Mouse (Mus musculus) MEL (cell line): ENCODE measurements around the gene Stx18. TPM values are rescaled to one million over a fixed set of nuclear protein-coding genes. Genes with fewer than 3 reads are reported as not detected.
A peak's percentile ranks its signal among the peaks of the same experiment; 100 is the strongest.

Experiments
- DNase-seq: peaks from one replicate; pipeline ENCODE4 v3.0.0; 2011; ENCODE audit warnings: low read depth, low spot score
- H3K27ac ChIP-seq: 2 replicates; pipeline ENCODE4 v1.5.1; 2012; ENCODE audit warnings: low read depth, mild to moderate bottlenecking, control low read depth, low read length, moderate library complexity; ENCODE audit not compliant: control insufficient read depth
- H3K27me3 ChIP-seq, 2 experiments: fragments of 150-350 bp in 1 of 2; sonication (generic) in 1 of 2; 2 replicates each; pipeline ENCODE4 v1.6.1; 2012; ENCODE audit warnings: low read length in 2 of 2, mild to moderate bottlenecking in 2 of 2, improper control_type of control experiment in 1 of 2, moderate library complexity in 1 of 2; ENCODE audit not compliant: insufficient read depth in 2 of 2, control insufficient read depth in 1 of 2
- H3K36me3 ChIP-seq, 2 experiments: 2 replicates each; pipeline ENCODE4 v1.6.1; 2012 to 2014; ENCODE audit warnings: low read length in 2 of 2, improper control_type of control experiment in 1 of 2, inconsistent platforms in 1 of 2, mild to moderate bottlenecking in 1 of 2; ENCODE audit not compliant: insufficient read depth in 2 of 2, control insufficient read depth in 1 of 2
- H3K4me1 ChIP-seq, 2 experiments: fragments of 150-350 bp in 1 of 2; sonication (generic) in 1 of 2; 2 replicates each; pipeline ENCODE4 v1.6.1; 2012; ENCODE audit warnings: low read length in 2 of 2, improper control_type of control experiment in 1 of 2, mild to moderate bottlenecking in 1 of 2; ENCODE audit not compliant: insufficient read depth in 2 of 2, control insufficient read depth in 1 of 2
- H3K4me3 ChIP-seq, 2 experiments: fragments of 150-350 bp in 1 of 2; sonication (generic) in 1 of 2; 2 replicates each; pipeline ENCODE4 v1.5.1; 2012; ENCODE audit warnings: low read depth in 2 of 2, low read length in 2 of 2, mild to moderate bottlenecking in 2 of 2, moderate library complexity in 2 of 2, control low read depth in 1 of 2, improper control_type of control experiment in 1 of 2; ENCODE audit not compliant: control insufficient read depth in 1 of 2, insufficient read depth in 1 of 2
- H3K79me2 ChIP-seq: 2 replicates; pipeline ENCODE4 v1.6.1; 2012; ENCODE audit warnings: mild to moderate bottlenecking, low read length, moderate library complexity; ENCODE audit not compliant: control insufficient read depth, poor library complexity, insufficient read depth
- H3K9ac ChIP-seq: 2 replicates; pipeline ENCODE4 v1.6.1; 2012; ENCODE audit warnings: low read depth, mild to moderate bottlenecking, control low read depth, low read length, moderate library complexity; ENCODE audit not compliant: control insufficient read depth, poor library complexity, severe bottlenecking
- H3K9me3 ChIP-seq: fragments of 150-350 bp; sonication (generic); replicated peaks from 2 replicates; pipeline ENCODE4 v1.6.1; 2012; ENCODE audit warnings: mild to moderate bottlenecking, low read length, improper control_type of control experiment, moderate library complexity; ENCODE audit not compliant: insufficient read depth
- BHLHE40 ChIP-seq: IDR thresholded peaks from 2 replicates; pipeline ENCODE4 v1.6.1; 2012; ENCODE audit warnings: low read depth, mild to moderate bottlenecking, inconsistent platforms, low read length, improper control_type of control experiment, borderline replicate concordance
- CHD1 ChIP-seq: IDR thresholded peaks from 2 replicates; pipeline ENCODE4 v1.6.1; 2012; ENCODE audit warnings: low read depth, mild to moderate bottlenecking, inconsistent platforms, low read length, improper control_type of control experiment
- CHD2 ChIP-seq: IDR thresholded peaks from 2 replicates; pipeline ENCODE4 v1.6.1; 2011; ENCODE audit warnings: low read length, improper control_type of control experiment
- CTCF ChIP-seq, 3 experiments: IDR thresholded peaks in 2 of 3; conservative IDR thresholded peaks in 1 of 3; 2 replicates each; pipeline ENCODE4 v1.5.1; 2011 to 2012; ENCODE audit warnings: low read length in 3 of 3, low read depth in 2 of 3, mild to moderate bottlenecking in 2 of 3, improper control_type of control experiment in 1 of 3, inconsistent platforms in 1 of 3, mixed read lengths in 1 of 3, moderate library complexity in 1 of 3; ENCODE audit not compliant: control insufficient read depth in 1 of 3, insufficient read depth in 1 of 3, poor library complexity in 1 of 3, severe bottlenecking in 1 of 3
- E2F4 ChIP-seq: IDR thresholded peaks from 2 replicates; pipeline ENCODE4 v1.6.1; 2011; ENCODE audit warnings: low read depth, low read length, improper control_type of control experiment, borderline replicate concordance
- ELF1 ChIP-seq: IDR thresholded peaks from 2 replicates; pipeline ENCODE4 v1.6.1; 2014; ENCODE audit warnings: low read depth, mild to moderate bottlenecking, inconsistent platforms, low read length, improper control_type of control experiment, moderate library complexity
- EP300 ChIP-seq, 2 experiments: IDR thresholded peaks; 2 replicates each; pipeline ENCODE4 v1.6.1; 2011; ENCODE audit warnings: improper control_type of control experiment in 2 of 2, low read length in 2 of 2, low read depth in 1 of 2, mild to moderate bottlenecking in 1 of 2
- ETS1 ChIP-seq: IDR thresholded peaks from 2 replicates; pipeline ENCODE4 v1.6.1; 2012; ENCODE audit warnings: low read depth, mild to moderate bottlenecking, inconsistent platforms, low read length, improper control_type of control experiment, moderate library complexity
- GABPA ChIP-seq: IDR thresholded peaks from 2 replicates; pipeline ENCODE4 v1.6.1; 2012; ENCODE audit warnings: low read depth, mild to moderate bottlenecking, inconsistent platforms, low read length, improper control_type of control experiment, moderate library complexity
- GATA1 ChIP-seq: IDR thresholded peaks from 2 replicates; pipeline ENCODE4 v1.6.1; 2011; ENCODE audit warnings: low read depth, low read length, improper control_type of control experiment
- HCFC1 ChIP-seq: IDR thresholded peaks from 2 replicates; pipeline ENCODE4 v1.6.1; 2012; ENCODE audit warnings: low read depth, mild to moderate bottlenecking, inconsistent platforms, low read length, improper control_type of control experiment, moderate library complexity
- JUND ChIP-seq: IDR thresholded peaks from 2 replicates; pipeline ENCODE4 v1.6.1; 2011; ENCODE audit warnings: low read depth, mild to moderate bottlenecking, improper control_type of control experiment, low read length
- KAT2A ChIP-seq: conservative IDR thresholded peaks from 2 replicates; pipeline ENCODE4 v1.6.1; 2012; ENCODE audit warnings: low read depth, low read length, improper control_type of control experiment, inconsistent platforms
- MAX ChIP-seq: IDR thresholded peaks from 2 replicates; pipeline ENCODE4 v1.6.1; 2011; ENCODE audit warnings: low read length, improper control_type of control experiment
- MAZ ChIP-seq: IDR thresholded peaks from 2 replicates; pipeline ENCODE4 v1.6.1; 2012; ENCODE audit warnings: low read depth, mild to moderate bottlenecking, inconsistent platforms, low read length, improper control_type of control experiment
- MEF2A ChIP-seq: IDR thresholded peaks from 2 replicates; pipeline ENCODE4 v1.6.1; 2014; ENCODE audit warnings: low read depth, mild to moderate bottlenecking, inconsistent platforms, low read length, improper control_type of control experiment; ENCODE audit not compliant: poor library complexity, insufficient replicate concordance, severe bottlenecking; ENCODE audit errors: extremely low read depth
- MXI1 ChIP-seq: IDR thresholded peaks from 2 replicates; pipeline ENCODE4 v1.6.1; 2011; ENCODE audit warnings: mild to moderate bottlenecking, low read depth, low read length, improper control_type of control experiment
- MYB ChIP-seq: IDR thresholded peaks from 2 replicates; pipeline ENCODE4 v1.6.1; 2011; ENCODE audit warnings: mild to moderate bottlenecking, low read depth, low read length, improper control_type of control experiment
- MYC ChIP-seq: IDR thresholded peaks from 2 replicates; pipeline ENCODE4 v1.6.1; 2011; ENCODE audit warnings: low read depth, mild to moderate bottlenecking, low read length, improper control_type of control experiment, moderate library complexity
- NELFE ChIP-seq: IDR thresholded peaks from 2 replicates; pipeline ENCODE4 v1.6.1; 2011; ENCODE audit warnings: low read depth, low read length, improper control_type of control experiment
- NRF1 ChIP-seq: IDR thresholded peaks from 2 replicates; pipeline ENCODE4 v1.6.1; 2014; ENCODE audit warnings: low read depth, mild to moderate bottlenecking, inconsistent platforms, low read length, improper control_type of control experiment, moderate library complexity; ENCODE audit not compliant: poor library complexity, insufficient read depth, severe bottlenecking
- POLR2A ChIP-seq, 2 experiments: IDR thresholded peaks; 2 replicates each; pipeline ENCODE4 v1.6.1; 2011 to 2012; ENCODE audit warnings: low read length in 2 of 2, mild to moderate bottlenecking in 2 of 2, control low read depth in 1 of 2, improper control_type of control experiment in 1 of 2, low read depth in 1 of 2, moderate library complexity in 1 of 2; ENCODE audit not compliant: control insufficient read depth in 1 of 2, insufficient read depth in 1 of 2, poor library complexity in 1 of 2
- POLR2AphosphoS2 ChIP-seq: IDR thresholded peaks from 2 replicates; pipeline ENCODE4 v1.6.1; 2011; ENCODE audit warnings: low read length, improper control_type of control experiment
- POLR2AphosphoS5 ChIP-seq: IDR thresholded peaks from 2 replicates; pipeline ENCODE4 v1.6.1; 2012; ENCODE audit warnings: low read depth, borderline replicate concordance, mild to moderate bottlenecking, inconsistent platforms, low read length, moderate library complexity, mixed read lengths
- RAD21 ChIP-seq: IDR thresholded peaks from 2 replicates; pipeline ENCODE4 v1.6.1; 2011; ENCODE audit warnings: mild to moderate bottlenecking, low read depth, low read length, improper control_type of control experiment
- RCOR1 ChIP-seq: IDR thresholded peaks from 2 replicates; pipeline ENCODE4 v1.6.1; 2012; ENCODE audit warnings: low read depth, mild to moderate bottlenecking, inconsistent platforms, low read length, improper control_type of control experiment
- SIN3A ChIP-seq: IDR thresholded peaks from 2 replicates; pipeline ENCODE4 v1.6.1; 2012; ENCODE audit warnings: low read length, improper control_type of control experiment, inconsistent platforms
- TAL1 ChIP-seq: IDR thresholded peaks from 2 replicates; pipeline ENCODE4 v1.6.1; 2012; ENCODE audit warnings: mild to moderate bottlenecking, inconsistent platforms, low read length, moderate library complexity, mixed read lengths
- TBP ChIP-seq: IDR thresholded peaks from 2 replicates; pipeline ENCODE4 v1.8.0; 2011; ENCODE audit warnings: low read depth, low read length, improper control_type of control experiment
- UBTF ChIP-seq: IDR thresholded peaks from 2 replicates; pipeline ENCODE4 v1.6.1; 2012; ENCODE audit warnings: low read depth, mild to moderate bottlenecking, inconsistent platforms, low read length, improper control_type of control experiment, moderate library complexity, borderline replicate concordance; ENCODE audit not compliant: insufficient read depth
- USF1 ChIP-seq: IDR thresholded peaks from 2 replicates; pipeline ENCODE4 v1.6.1; 2014; ENCODE audit warnings: low read depth, mild to moderate bottlenecking, inconsistent platforms, low read length, improper control_type of control experiment, moderate library complexity
- ZC3H11A ChIP-seq: IDR thresholded peaks from 2 replicates; pipeline ENCODE4 v1.6.1; 2012; ENCODE audit warnings: low read depth, mild to moderate bottlenecking, inconsistent platforms, low read length, improper control_type of control experiment
- ZKSCAN1 ChIP-seq: IDR thresholded peaks from 2 replicates; pipeline ENCODE4 v1.6.1; 2012; ENCODE audit warnings: low read depth, mild to moderate bottlenecking, inconsistent platforms, low read length, improper control_type of control experiment, moderate library complexity
- ZMIZ1 ChIP-seq: IDR thresholded peaks from 2 replicates; pipeline ENCODE4 v1.6.1; 2012; ENCODE audit warnings: low read depth, mild to moderate bottlenecking, inconsistent platforms, low read length, improper control_type of control experiment, moderate library complexity
- ZNF384 ChIP-seq: IDR thresholded peaks from 2 replicates; pipeline ENCODE4 v1.6.1; 2012; ENCODE audit warnings: low read depth, mild to moderate bottlenecking, inconsistent platforms, low read length, improper control_type of control experiment
- polyA plus RNA-seq, 2 experiments: library from polyadenylated mRNA; stranded (reverse) in 1 of 2; unstranded in 1 of 2; fragments of >175 nt in 1 of 2; fragments of >200 nt in 1 of 2; gene quantifications; 2 replicates each; pipeline versions ENCODE4 v1.2.1 to v1.2.4; 2012; ENCODE audit warnings: low replicate concordance in 2 of 2, low read depth in 1 of 2; ENCODE audit not compliant: insufficient read length in 2 of 2, insufficient read depth in 1 of 2, missing spikeins in 1 of 2
- total RNA-seq: library from RNA; depleted of rRNA; stranded (reverse); fragments of 300-350 nt; gene quantifications from 2 replicates; pipeline ENCODE4 v1.2.3, GENCODE M21; 2012; rRNA removed

Stx18 gene
- total RNA-seq: 39.9 and 44.0 TPM in 2 replicates
- polyA plus RNA-seq: 10 to 100 TPM in 1 of 2 experiments, not detected in 1; 44.4 TPM

GRCm38 (mm10) chr5:38038710-38039592, at the start of gene Stx18:
Stx18 (plus strand) TSS chr5:38038742.
- H3K4me3 ChIP-seq: peak within 1 kb of the TSS; percentile 71 to 91
- no peaks in the 10 kb centered on the region for H3K27me3 ChIP-seq
- peak within 1 kb of the TSS; percentile 62 for H3K27ac ChIP-seq
- peak; percentile 98 for DNase-seq
- H3K4me1 ChIP-seq: peaks cover 2 to 7% of the 10 kb centered on the region in 2 experiments; a peak in 3 of 4 replicates
- H3K79me2 ChIP-seq: peaks cover 14% of the 10 kb centered on the region
- no peaks in the 10 kb centered on the region for H3K9me3 ChIP-seq
- peaks cover 0 to 6% of the 10 kb centered on the region in 2 experiments; a peak in 2 of 4 replicates for H3K36me3 ChIP-seq
- H3K9ac ChIP-seq: peak within 1 kb of the TSS; percentile 85
- TF ChIP-seq ELF1 (peak; percentile 66), CHD1 (0 out of 2 replicates have a peak, but pooled peaks have one; percentile 39), USF1 (no peak), CHD2 (no peak), POLR2AphosphoS5 (no peak), RAD21 (no peak), ZMIZ1 (no peak), MAZ (no peak; the same call in none of the 2 replicates), ETS1 (no peak), POLR2A (IDR thresholded peaks at IDR 0.05; ENCODE audit: control insufficient read depth in 1 of 2, insufficient read depth in 1 of 2, low read depth in 1 of 2, low read length in 2 of 2, poor library complexity in 1 of 2) (peak in 1 of 2 experiments; percentile 80; a peak in 3 of 4 replicates), SIN3A (peak; percentile 98), HCFC1 (peak; percentile 95), GATA1 (peak; percentile 33; the same call in 1 of the 2 replicates), MYC (no peak), ZNF384 (no peak), MAX (no peak), ZKSCAN1 (no peak), NRF1 (no peak), RCOR1 (no peak), BHLHE40 (no peak), EP300 (IDR thresholded peaks at IDR 0.05; ENCODE audit: low read depth in 1 of 2, low read length in 2 of 2) (no peak), MXI1 (peak; percentile 89), ZC3H11A (no peak), NELFE (peak; percentile 72), MEF2A (no peak), UBTF (0 out of 2 replicates have a peak, but pooled peaks have one; percentile 47), TAL1 (no peak), MYB (no peak), KAT2A (no peak; the same call in 1 of the 2 replicates), JUND (no peak), TBP (peak; percentile 93), E2F4 (no peak), GABPA (no peak), CTCF (IDR thresholded peaks at IDR 0.05 in 2 of 3, conservative IDR thresholded peaks at IDR 0.05 in 1 of 3; ENCODE audit: control insufficient read depth in 1 of 3, insufficient read depth in 1 of 3, low read depth in 2 of 3, low read length in 3 of 3, poor library complexity in 1 of 3, severe bottlenecking in 1 of 3) (no peak), POLR2AphosphoS2 (no peak)
